In genomic region chr3:98353892-98354291, GRCm38 (mm10) we compare ENCODE assay signal across 8 mouse cellular contexts. TPM values are rescaled to one million over a fixed set of nuclear protein-coding genes. Genes with fewer than 3 reads are reported as not detected.
DNase-seq lines count a peak whose midpoint lies in the region; ATAC-seq and TF ChIP-seq lines count a peak whose summit lies in the region.

No protein-coding gene starts in this region.

- 28% methylated on average over 7 of the region's 7 CpGs for WGBS in kidney, embryonic 15.5 days
- 32% methylated on average over 7 of the region's 7 CpGs for WGBS in midbrain, postnatal 0 days

- ATAC-seq in kidney, embryonic 15.5 days (replicated peaks; ENCODE audit: low FRiP score), result no peak
- ATAC-seq in midbrain, postnatal 0 days (ENCODE audit: low FRiP score), result no peak

- no peak overlapping the region for H3K27ac ChIP-seq in kidney, embryonic 15.5 days
- H3K27ac ChIP-seq in midbrain, postnatal 0 days (ENCODE audit: low read depth, low read length), result no peak overlapping the region

- H3K4me3 ChIP-seq in kidney, embryonic 15.5 days (replicated peaks), result no peak overlapping the region
- no peak overlapping the region for H3K4me3 ChIP-seq in midbrain, postnatal 0 days (ENCODE audit: low read depth, low read length)

- TF ChIP-seq CTCF in midbrain, postnatal 0 days (IDR thresholded peaks at IDR 0.05), result peak; percentile 75

- no peak overlapping the region for H3K4me2 ChIP-seq in kidney, embryonic 15.5 days
- H3K4me2 ChIP-seq in midbrain, postnatal 0 days (ENCODE audit: low read depth, low read length, poor library complexity, severe bottlenecking), result no peak overlapping the region

- H3K9me3 ChIP-seq in kidney, embryonic 15.5 days (replicated peaks), result no peaks in the 10 kb centered on the region
- no peaks in the 10 kb centered on the region for H3K9me3 ChIP-seq in midbrain, postnatal 0 days (ENCODE audit: low read length)

- DNase-seq in kidney, adult 18-20 months, result peak; percentile 64
- peak; percentile 56 for DNase-seq in MN1 (ENCODE audit: low spot score)
- DNase-seq in cerebellum, postnatal 25 days, result peak; percentile 47 to 82
- DNase-seq in heart, adult 8-10 months (ENCODE audit: low spot score), result peak; percentile 72
- peak; percentile 57 to 84 for DNase-seq in layer of hippocampus, postnatal 14 days (ENCODE audit: low spot score in 2 of 2)
- DNase-seq in midbrain, postnatal 0 days (ENCODE audit: low spot score), result peak; percentile 87
- peak; percentile 80 for DNase-seq in thymus, postnatal 4 days

- no peaks in the 10 kb centered on the region for H3K27me3 ChIP-seq in kidney, embryonic 15.5 days
- H3K27me3 ChIP-seq in midbrain, postnatal 0 days (ENCODE audit: insufficient read depth, low read length), result no peaks in the 10 kb centered on the region

- H3K9ac ChIP-seq in kidney, embryonic 15.5 days, result no peak overlapping the region
- no peak overlapping the region for H3K9ac ChIP-seq in midbrain, postnatal 0 days (replicated peaks; ENCODE audit: low read length, poor library complexity, severe bottlenecking)

- H3K4me1 ChIP-seq in kidney, embryonic 15.5 days, result peaks cover 26% of the 10 kb centered on the region
- H3K4me1 ChIP-seq in midbrain, postnatal 0 days (ENCODE audit: insufficient read depth, low read length), result no peaks in the 10 kb centered on the region

- no peaks in the 10 kb centered on the region for H3K36me3 ChIP-seq in kidney, embryonic 15.5 days
- H3K36me3 ChIP-seq in midbrain, postnatal 0 days (ENCODE audit: insufficient read depth, low read length), result no peaks in the 10 kb centered on the region

RNA-seq across cellular contexts. Expression of gene Phgdh, which starts 14.1 kb away (rescaled TPM):
- 485 and 491 TPM in 2 replicates for polyA plus RNA-seq in kidney, embryonic 15.5 days (2015; fragmentation: Nextera tagmentation; extraction: Ambion mirVana)
- total RNA-seq in heart, adult 8-10 months (2022), result 1 to 10 TPM; 1.1 to 1.8 (median 1.5) TPM
- total RNA-seq in layer of hippocampus, postnatal 14 days (2021), result 10 to 100 TPM; 62.8 to 72.3 TPM
- 182 and 206 TPM in 2 replicates for total RNA-seq in midbrain, postnatal 0 days (2014; rRNA removed)
- 148 and 171 TPM in 2 replicates for polyA plus RNA-seq in midbrain, postnatal 0 days (2015; fragmentation: Nextera tagmentation; extraction: Ambion mirVana)

RNA-seq across cellular contexts. Expression of gene Zfp697, which starts 28.4 kb away (rescaled TPM):
- polyA plus RNA-seq in kidney, embryonic 15.5 days (2015; fragmentation: Nextera tagmentation; extraction: Ambion mirVana), result 14.4 and 16.6 TPM in 2 replicates
- total RNA-seq in heart, adult 8-10 months (2022), result 1 to 10 TPM; 6.9 to 8.7 (median 7.4) TPM
- 10 to 100 TPM; 25.7 to 26.9 TPM for total RNA-seq in layer of hippocampus, postnatal 14 days (2021)
- total RNA-seq in midbrain, postnatal 0 days (2014; rRNA removed), result 39.5 and 45.9 TPM in 2 replicates
- 18.1 and 18.7 TPM in 2 replicates for polyA plus RNA-seq in midbrain, postnatal 0 days (2015; fragmentation: Nextera tagmentation; extraction: Ambion mirVana)

Comparison
In these comparisons a context has a peak if more than half of its experiments do, and no peak if none do; other contexts are left out.
1. RNA of gene Phgdh, which starts 14.1 kb away (total RNA-seq): 182 to 206 TPM in midbrain, postnatal 0 days and 62.8 to 72.3 TPM in layer of hippocampus, postnatal 14 days; 1.1 to 1.8 TPM in heart, adult 8-10 months; every median in the first group is over 10 times any median in the second.
2. Peak in every context shown above with its lines, with median percentiles within 50 percentile points of each other: DNase-seq.